Mouse (Mus musculus): Measurements from ENCODE around the gene Tgm3.

Gene Tgm3

DNA sequence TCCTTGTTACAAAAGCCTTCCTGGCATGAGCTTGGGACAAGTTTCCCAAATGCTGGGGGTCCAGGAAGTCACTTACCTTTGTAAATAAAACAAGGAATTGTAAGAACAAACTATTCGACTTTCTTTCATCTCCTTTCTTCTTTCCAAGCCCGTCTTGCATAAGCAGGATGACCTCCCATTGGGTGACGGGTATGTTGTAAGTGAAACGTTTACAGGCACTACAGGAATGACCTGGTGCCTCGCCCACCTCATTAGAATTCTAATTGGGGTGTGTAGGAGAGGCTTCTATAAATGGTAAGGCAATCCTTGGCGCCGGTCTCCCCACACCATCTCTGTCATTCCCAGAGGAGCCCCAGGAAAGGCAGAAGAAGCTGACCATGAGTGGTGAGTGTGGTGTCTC lies at the start of gene Tgm3:
Tgm3 (plus strand) TSS at position 324 of the 400 bp plus-strand sequence.
- in situ Hi-C loops (cut with MboI; ENCODE audit: low pct_unique_long_range_greater_than_20kb in 1 of 2, low sequenced_read_pairs in 2 of 2, unreplicated experiment in 1 of 2) = no loop called here

GRCm38 (mm10) chr2:129980608-129981007 lies 31.5 kb upstream of the Tgm3 start:
- in situ Hi-C loops (cut with MboI; ENCODE audit: low pct_unique_long_range_greater_than_20kb in 1 of 2, low sequenced_read_pairs in 2 of 2, unreplicated experiment in 1 of 2) = no loop called here

- in situ Hi-C loops (cut with MboI; ENCODE audit: low pct_unique_long_range_greater_than_20kb in 1 of 2, low sequenced_read_pairs in 2 of 2, unreplicated experiment in 1 of 2) = no loop called here
Measured at GRCm38 (mm10) chr2:129987527-129988045, 24.6 kb upstream of the Tgm3 start.

DNA sequence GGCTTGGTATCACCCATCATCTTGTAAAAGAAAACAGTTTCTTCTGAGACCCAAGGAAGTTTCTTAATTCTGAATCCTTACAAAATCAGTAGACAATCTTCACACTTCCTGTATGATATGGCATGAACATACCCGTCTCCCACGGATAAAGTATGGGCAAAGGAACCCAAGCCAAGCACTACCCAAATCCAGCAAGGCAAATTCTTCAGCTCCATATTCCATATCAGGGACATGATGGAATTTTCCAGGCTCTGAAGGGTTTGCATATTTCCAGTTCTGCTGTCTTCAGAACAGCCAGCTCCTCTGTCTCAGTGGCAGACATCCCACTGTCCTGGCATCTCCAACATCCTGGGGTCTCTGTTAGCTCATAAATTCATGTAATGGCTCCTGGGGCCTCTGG lies 22.5 kb upstream of the Tgm3 start:
- in situ Hi-C loops (cut with MboI; ENCODE audit: low pct_unique_long_range_greater_than_20kb in 1 of 2, low sequenced_read_pairs in 2 of 2, unreplicated experiment in 1 of 2) = no loop called here

GRCm38 (mm10) chr2:129994468-129994867 lies 17.7 kb upstream of the Tgm3 start:
- in situ Hi-C loops (cut with MboI; ENCODE audit: low pct_unique_long_range_greater_than_20kb in 1 of 2, low sequenced_read_pairs in 2 of 2, unreplicated experiment in 1 of 2) = no loop called here

GRCm38 (mm10) chr2:129998476-129998875 lies 13.7 kb upstream of the Tgm3 start:
- in situ Hi-C loops (cut with MboI; ENCODE audit: low pct_unique_long_range_greater_than_20kb in 1 of 2, low sequenced_read_pairs in 2 of 2, unreplicated experiment in 1 of 2) = no loop called here

DNA sequence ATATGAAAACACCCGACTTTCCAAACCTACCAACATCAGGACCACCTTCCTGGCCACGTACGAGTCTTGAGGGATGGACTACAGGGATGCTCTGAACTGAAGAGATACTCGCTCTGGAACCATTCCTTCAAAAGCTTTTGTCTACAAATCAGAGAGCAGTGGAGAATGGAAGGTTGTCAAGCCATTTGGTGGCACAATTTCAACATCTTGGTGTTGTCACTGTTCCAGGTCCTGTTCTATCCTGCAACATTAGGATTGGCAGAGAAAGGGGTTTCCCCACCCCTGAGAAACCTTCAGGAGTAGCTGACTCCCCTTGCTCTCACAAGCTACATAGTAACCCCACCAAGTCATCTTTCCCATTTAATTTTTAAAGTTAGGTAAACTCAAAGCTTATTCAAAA lies 12.9 kb upstream of the Tgm3 start:
- in situ Hi-C loops (cut with MboI; ENCODE audit: low pct_unique_long_range_greater_than_20kb in 1 of 2, low sequenced_read_pairs in 2 of 2, unreplicated experiment in 1 of 2) = no loop called here

GRCm38 (mm10) chr2:130000601-130001000 lies 11.5 kb upstream of the Tgm3 start:
- in situ Hi-C loops (cut with MboI; ENCODE audit: low pct_unique_long_range_greater_than_20kb in 1 of 2, low sequenced_read_pairs in 2 of 2, unreplicated experiment in 1 of 2) = no loop called here

DNA sequence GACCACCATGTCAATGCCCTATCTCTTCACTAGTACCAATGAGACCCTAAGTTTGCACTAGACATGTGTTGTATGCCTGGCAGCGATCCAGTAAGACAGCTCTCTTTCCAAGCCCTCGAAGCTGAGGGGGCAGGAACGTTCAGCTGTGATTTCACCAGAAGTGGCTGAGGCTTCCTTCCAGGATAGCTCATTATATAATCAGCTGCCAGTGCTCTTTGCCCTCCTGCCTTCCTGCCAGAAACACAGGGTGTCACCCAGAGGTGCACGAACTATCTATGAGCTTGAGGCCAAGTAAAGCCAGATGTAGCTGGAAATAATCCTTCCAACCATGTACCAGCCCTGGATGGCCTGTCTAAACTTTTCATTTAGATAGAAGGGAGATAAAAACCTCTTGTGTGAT lies 8.1 kb upstream of the Tgm3 start:
- in situ Hi-C loops (cut with MboI; ENCODE audit: low pct_unique_long_range_greater_than_20kb in 1 of 2, low sequenced_read_pairs in 2 of 2, unreplicated experiment in 1 of 2) = no loop called here

- in situ Hi-C loops (cut with MboI; ENCODE audit: low pct_unique_long_range_greater_than_20kb in 1 of 2, low sequenced_read_pairs in 2 of 2, unreplicated experiment in 1 of 2) = no loop called here
Measured at GRCm38 (mm10) chr2:130009371-130009770, 2.8 kb upstream of the Tgm3 start.

DNA sequence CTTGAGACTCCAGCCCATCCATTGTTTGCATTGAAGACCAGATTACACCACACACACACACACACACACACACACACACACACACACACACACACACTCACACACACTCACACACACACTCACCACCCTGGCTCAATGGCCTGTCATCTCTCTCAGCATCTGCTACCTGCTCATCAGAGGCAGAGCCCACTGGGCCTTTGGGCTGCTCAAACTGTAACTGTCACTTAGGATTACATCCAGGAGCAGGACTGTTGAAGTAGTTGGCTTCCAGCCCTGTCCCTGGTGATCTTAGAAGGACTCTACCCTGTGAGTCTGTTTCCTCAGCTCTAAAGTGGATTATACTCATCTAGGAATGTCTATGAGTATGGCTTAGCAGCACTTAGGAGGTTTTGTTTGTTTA lies 1.5 kb downstream of the Tgm3 start:
- in situ Hi-C loops (cut with MboI; ENCODE audit: low pct_unique_long_range_greater_than_20kb in 1 of 2, low sequenced_read_pairs in 2 of 2, unreplicated experiment in 1 of 2) = no loop called here

GRCm38 (mm10) chr2:130015196-130015595 lies 3.0 kb downstream of the Tgm3 start:
- in situ Hi-C loops (cut with MboI; ENCODE audit: low pct_unique_long_range_greater_than_20kb in 1 of 2, low sequenced_read_pairs in 2 of 2, unreplicated experiment in 1 of 2) = no loop called here

DNA sequence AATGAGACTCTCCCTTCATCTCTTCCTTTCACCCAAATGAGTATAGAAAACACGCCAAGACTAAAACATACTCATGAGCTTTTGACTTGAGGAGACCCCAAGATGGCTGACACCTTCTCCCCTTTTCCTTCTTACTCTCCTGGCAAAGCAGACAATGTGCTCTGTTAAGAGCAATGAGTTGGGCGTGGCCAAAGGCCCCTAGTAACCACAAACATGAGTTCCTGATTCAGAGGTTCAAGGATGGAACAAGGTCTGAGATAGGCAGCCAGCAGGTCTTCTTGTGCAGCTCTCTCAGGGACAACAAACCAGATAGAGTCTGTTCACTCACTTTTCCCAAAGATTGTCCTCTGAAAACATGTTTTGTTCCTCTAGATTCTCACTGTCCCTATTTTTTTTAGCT lies 5.9 kb downstream of the Tgm3 start:
- in situ Hi-C loops (cut with MboI; ENCODE audit: low pct_unique_long_range_greater_than_20kb in 1 of 2, low sequenced_read_pairs in 2 of 2, unreplicated experiment in 1 of 2) = no loop called here

GRCm38 (mm10) chr2:130027890-130028289 lies 15.7 kb downstream of the Tgm3 start:
- in situ Hi-C loops (cut with MboI; ENCODE audit: low pct_unique_long_range_greater_than_20kb in 1 of 2, low sequenced_read_pairs in 2 of 2, unreplicated experiment in 1 of 2) = no loop called here

- in situ Hi-C loops (cut with MboI; ENCODE audit: low pct_unique_long_range_greater_than_20kb in 1 of 2, low sequenced_read_pairs in 2 of 2, unreplicated experiment in 1 of 2) = no loop called here
Measured at GRCm38 (mm10) chr2:130029826-130030225, 17.7 kb downstream of the Tgm3 start.

DNA sequence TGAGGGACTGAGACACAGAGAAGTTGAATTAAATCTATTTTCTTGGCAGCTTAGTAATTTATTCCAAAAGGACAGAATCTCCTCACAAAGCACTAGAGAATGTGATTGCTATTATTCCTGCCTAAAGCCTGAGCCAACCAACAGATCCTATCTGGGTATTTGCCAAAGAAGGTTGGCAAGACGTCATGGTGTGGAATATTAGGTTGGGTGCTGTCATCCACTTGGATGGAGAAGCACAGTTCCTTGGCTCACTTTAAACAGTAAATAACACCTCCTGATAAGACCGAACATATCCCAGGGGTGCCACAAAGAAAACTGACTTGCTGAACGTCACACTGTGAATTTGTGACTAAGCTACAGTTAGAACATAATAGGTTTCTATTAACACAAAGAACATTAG lies 20.5 kb downstream of the Tgm3 start:
- in situ Hi-C loops (cut with MboI; ENCODE audit: low pct_unique_long_range_greater_than_20kb in 1 of 2, low sequenced_read_pairs in 2 of 2, unreplicated experiment in 1 of 2) = no loop called here

GRCm38 (mm10) chr2:130036846-130037245 lies 24.7 kb downstream of the Tgm3 start:
- in situ Hi-C loops (cut with MboI; ENCODE audit: low pct_unique_long_range_greater_than_20kb in 1 of 2, low sequenced_read_pairs in 2 of 2, unreplicated experiment in 1 of 2) = no loop called here

DNA sequence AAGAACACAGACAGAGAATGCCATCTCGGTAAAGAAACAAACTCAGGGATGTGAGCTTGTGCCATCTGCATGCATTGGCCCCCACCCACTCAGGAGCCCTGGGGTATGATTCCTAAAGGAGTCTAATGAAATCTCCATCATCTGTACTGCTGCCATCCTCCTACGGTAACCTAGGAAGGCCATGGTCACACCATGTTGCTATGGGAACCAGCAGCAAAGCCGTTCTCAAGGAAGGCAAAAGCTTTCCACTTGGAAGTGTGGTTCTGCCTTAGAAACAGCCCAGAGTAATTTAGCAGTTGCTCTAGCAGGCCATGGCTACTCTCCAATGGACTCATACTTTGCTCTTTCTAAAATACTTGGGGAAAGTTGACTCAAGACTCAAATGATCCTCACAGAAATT lies 26.8 kb downstream of the Tgm3 start:
- in situ Hi-C loops (cut with MboI; ENCODE audit: low pct_unique_long_range_greater_than_20kb in 1 of 2, low sequenced_read_pairs in 2 of 2, unreplicated experiment in 1 of 2) = no loop called here

GRCm38 (mm10) chr2:130040190-130040886 lies 28.2 kb downstream of the Tgm3 start:
- in situ Hi-C loops (cut with MboI; ENCODE audit: low pct_unique_long_range_greater_than_20kb in 1 of 2, low sequenced_read_pairs in 2 of 2, unreplicated experiment in 1 of 2) = no loop called here

GRCm38 (mm10) chr2:130043835-130044234 lies 31.7 kb downstream of the Tgm3 start:
- in situ Hi-C loops (cut with MboI; ENCODE audit: low pct_unique_long_range_greater_than_20kb in 1 of 2, low sequenced_read_pairs in 2 of 2, unreplicated experiment in 1 of 2) = no loop called here

Data from mouse embryonic stem cell (cell line).